Mouse (Mus musculus): ENCODE measurements around the gene Trpc1.

Gene Trpc1

GRCm38 (mm10) chr9:95750037-95750511 lies at the start of gene Trpc1:
Trpc1 (minus strand) TSS chr9:95750375.
- peak; percentile 80 for DNase-seq

- DNase-seq: no peak
Measured at GRCm38 (mm10) chr9:95796323-95796722, 46.1 kb upstream of the Trpc1 start.

GRCm38 (mm10) chr9:95795844-95796243 lies 45.7 kb upstream of the Trpc1 start:
- no peak for DNase-seq

GRCm38 (mm10) chr9:95795077-95795784 lies 45.1 kb upstream of the Trpc1 start:
- DNase-seq: no peak

GRCm38 (mm10) chr9:95793986-95794744 lies 44.0 kb upstream of the Trpc1 start:
- no peak for DNase-seq

- no peak for DNase-seq
Measured at GRCm38 (mm10) chr9:95784888-95785511, 34.8 kb upstream of the Trpc1 start.

GRCm38 (mm10) chr9:95783646-95784293 lies 33.6 kb upstream of the Trpc1 start:
- DNase-seq: no peak

- no peak for DNase-seq
Measured at GRCm38 (mm10) chr9:95771671-95772070, 21.5 kb upstream of the Trpc1 start.

- no peak for DNase-seq
Measured at GRCm38 (mm10) chr9:95763218-95763617, 13.0 kb upstream of the Trpc1 start.

GRCm38 (mm10) chr9:95762228-95762627 lies 12.1 kb upstream of the Trpc1 start:
- no peak for DNase-seq

GRCm38 (mm10) chr9:95761381-95761780 lies 11.2 kb upstream of the Trpc1 start:
- DNase-seq: no peak

- no peak for DNase-seq
Measured at GRCm38 (mm10) chr9:95750746-95751145, 571 bp upstream of the Trpc1 start.

GRCm38 (mm10) chr9:95749461-95749928 lies 680 bp downstream of the Trpc1 start:
- DNase-seq: peak; percentile 52

- DNase-seq: no peak
Measured at GRCm38 (mm10) chr9:95747298-95747697, 2.9 kb downstream of the Trpc1 start.

- DNase-seq: peak; percentile 20
Measured at GRCm38 (mm10) chr9:95744845-95745613, 5.1 kb downstream of the Trpc1 start.

GRCm38 (mm10) chr9:95736238-95736637 lies 13.9 kb downstream of the Trpc1 start:
- DNase-seq: no peak

- no peak for DNase-seq
Measured at GRCm38 (mm10) chr9:95712574-95712973, 37.6 kb downstream of the Trpc1 start.

GRCm38 (mm10) chr9:95708943-95709342 lies 41.2 kb downstream of the Trpc1 start:
- DNase-seq: no peak

- DNase-seq: no peak
Measured at GRCm38 (mm10) chr9:95705371-95705770, 44.8 kb downstream of the Trpc1 start.

- no peak for DNase-seq
Measured at GRCm38 (mm10) chr9:95704078-95704477, 46.1 kb downstream of the Trpc1 start.

- no peak for DNase-seq
Measured at GRCm38 (mm10) chr9:95699273-95699672, 50.9 kb downstream of the Trpc1 start.

GRCm38 (mm10) chr9:95697808-95698207 lies 52.4 kb downstream of the Trpc1 start:
- DNase-seq: no peak

Data from cerebellum, adult 11-12 months (tissue).